Mouse (Mus musculus) heart, adult 2 months (tissue): Measurements from ENCODE around the gene Myom1. TPM values are rescaled to one million over a fixed set of nuclear protein-coding genes. Genes with fewer than 3 reads are reported as not detected.

Experiments used
- DNase-seq, 2 experiments: peaks; one replicate each; pipeline ENCODE4 v3.0.0; 2021
- H3K27ac ChIP-seq: fragments of 200-600 bp; 2 replicates; pipeline ENCODE4 v1.8.1; 2022
- H3K27me3 ChIP-seq: fragments of 200-500 bp; 2 replicates; pipeline ENCODE4 v1.6.1; 2012; ENCODE audit warnings: mild to moderate bottlenecking, low read length, inconsistent platforms, mixed read lengths; ENCODE audit not compliant: control insufficient read depth, insufficient read depth
- H3K36me3 ChIP-seq: fragments of 200-500 bp; 2 replicates; pipeline ENCODE4 v1.6.1; 2012; ENCODE audit warnings: low read length, inconsistent platforms; ENCODE audit not compliant: control insufficient read depth, insufficient read depth
- H3K4me1 ChIP-seq: fragments of 200-500 bp; 2 replicates; pipeline ENCODE4 v1.6.1; 2011; ENCODE audit warnings: low read length; ENCODE audit not compliant: control insufficient read depth, insufficient read depth
- H3K4me3 ChIP-seq: fragments of 200-600 bp; 2 replicates; pipeline ENCODE4 v1.8.1; 2022
- H3K79me2 ChIP-seq: fragments of 200-500 bp; replicated peaks from 2 replicates; pipeline ENCODE4 v1.6.1; 2012; ENCODE audit warnings: mild to moderate bottlenecking, inconsistent platforms, low read length, moderate library complexity, mixed read lengths; ENCODE audit not compliant: control insufficient read depth, insufficient read depth
- H3K9ac ChIP-seq: fragments of 200-500 bp; 2 replicates; pipeline ENCODE4 v1.6.1; 2012; ENCODE audit warnings: low read depth, mild to moderate bottlenecking, control low read depth, inconsistent platforms, low read length, mixed read lengths
- CTCF ChIP-seq: fragments of 200-600 bp; IDR thresholded peaks from 2 replicates; pipeline ENCODE4 v1.8.1; 2022; ENCODE audit warnings: antibody characterized with exemption, mild to moderate bottlenecking, moderate library complexity
- EP300 ChIP-seq: fragments of 200-500 bp; IDR thresholded peaks from 2 replicates; pipeline ENCODE4 v1.6.1; 2011; ENCODE audit warnings: low read depth, low read length, control low read depth; ENCODE audit not compliant: insufficient read depth
- POLR2A ChIP-seq: fragments of 200-500 bp; IDR thresholded peaks from 2 replicates; pipeline ENCODE4 v1.6.1; 2011; ENCODE audit warnings: mild to moderate bottlenecking, low read depth, low read length, control low read depth; ENCODE audit not compliant: insufficient read depth
- WGBS: fragments of 180-500 bp; shearing (Covaris S2); methylation state at CpG from one replicate; pipeline ENCODE4 v1.1.7; 2018; 5-methylcytosine and 5-hydroxymethylcytosine counted together
- intact Hi-C: fragments of 180-260 bp; cut with DNase I; formaldehyde crosslinking; loops from one replicate; pipeline ENCODE4 v1.15.1; 2025
- polyA plus RNA-seq: library from polyadenylated mRNA; depleted of rRNA; stranded (reverse); fragments of >200 nt; gene quantifications from 2 replicates; pipeline ENCODE4 v1.2.3, GENCODE M21; 2012
- total RNA-seq, 2 experiments: library from RNA; stranded (reverse); gene quantifications; 2 replicates each; pipeline ENCODE4 v1.2.3; 2021

The Myom1 gene
- total and polyA plus RNA-seq, 3 experiments: 222 to 1,030 (median 865) TPM

- no peak for DNase-seq
- peaks cover 21% of the 10 kb centered on the region for H3K4me1 ChIP-seq
- H3K9ac ChIP-seq: peak overlapping the region; percentile 22; the same call in 1 of the 2 replicates
- 0 out of 2 replicates have a peak overlapping the region, but pooled peaks have one; percentile 1 for H3K4me3 ChIP-seq
- peak overlapping the region; percentile 100 for H3K27ac ChIP-seq
- peaks cover 9% of the 10 kb centered on the region for H3K79me2 ChIP-seq
- no peaks in the 10 kb centered on the region for H3K27me3 ChIP-seq
- intact Hi-C loops: loop anchor here (5.0 kb wide), 1 partner anchor 147 kb away; no protein-coding TSS in a partner anchor
- TF ChIP-seq POLR2A (no peak), CTCF (no peak), EP300 (no peak)
- peaks cover 51% of the 10 kb centered on the region for H3K36me3 ChIP-seq
- WGBS: 50% methylated on average over 6 of the region's 6 CpGs
Observed at GRCm38 (mm10) chr17:70994671-70995070, 7.8 kb upstream of the Myom1 start.

DNA sequence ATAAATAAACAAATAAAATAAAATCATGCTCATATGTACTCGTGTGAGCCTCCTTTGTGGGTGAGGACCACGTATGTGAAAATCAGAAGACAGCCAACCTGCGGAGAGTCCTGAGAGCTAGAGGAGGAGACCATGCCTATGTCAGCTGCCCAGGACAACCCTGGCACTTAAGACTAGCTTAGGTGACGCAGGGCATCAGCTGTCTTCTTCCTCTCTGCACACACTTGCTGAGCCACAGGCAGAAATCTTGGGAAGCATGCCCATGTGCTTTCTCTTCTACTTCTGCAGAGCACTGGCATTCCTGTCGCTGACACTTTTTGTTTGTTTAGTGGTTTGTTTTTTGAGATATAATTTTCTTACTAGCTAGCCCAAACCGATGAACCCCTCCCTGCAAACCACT, 6.9 kb upstream of the Myom1 start:
- no peaks in the 10 kb centered on the region for H3K27me3 ChIP-seq
- peaks cover 24% of the 10 kb centered on the region for H3K4me1 ChIP-seq
- peak overlapping the region; percentile 48 for H3K9ac ChIP-seq
- intact Hi-C loops: no loop called here
- DNase-seq: no peak
- TF ChIP-seq EP300: 0 out of 2 replicates have a peak, but pooled peaks have one; percentile 35
- no peak for TF ChIP-seq POLR2A
- no peak for TF ChIP-seq CTCF
- WGBS: 59% methylated on average over 6 of the region's 6 CpGs
- H3K27ac ChIP-seq: peak overlapping the region; percentile 100
- peak overlapping the region; percentile 39 for H3K4me3 ChIP-seq
- peaks cover 59% of the 10 kb centered on the region for H3K36me3 ChIP-seq
- peaks cover 8% of the 10 kb centered on the region for H3K79me2 ChIP-seq

DNA sequence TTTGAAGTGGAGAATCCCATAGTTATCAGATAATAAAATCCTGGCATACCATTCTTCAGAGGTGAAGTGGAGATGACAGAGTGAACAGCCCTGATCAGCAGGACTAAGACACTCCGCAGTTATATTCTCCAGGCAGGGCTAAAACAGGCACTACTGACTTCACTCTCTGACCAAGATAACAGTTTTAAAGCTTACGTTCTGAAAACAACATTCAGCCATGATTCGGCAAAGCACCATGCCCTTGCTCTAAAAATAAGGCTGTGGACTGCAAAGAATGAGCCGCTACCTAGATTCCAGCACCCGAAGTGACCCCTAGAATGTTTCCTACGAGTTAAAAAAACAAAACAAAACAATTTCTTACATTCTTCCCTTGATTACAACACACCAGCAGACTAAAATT, 4.6 kb upstream of the Myom1 start:
- Histone ChIP-seq H3K4me1 (peaks cover 19% of the 10 kb centered on the region), H3K79me2 (peaks cover 8% of the 10 kb centered on the region), H3K27ac (peak overlapping the region; percentile 100), H3K4me3 (peak overlapping the region; percentile 39), H3K36me3 (peaks cover 44% of the 10 kb centered on the region), H3K27me3 (no peaks in the 10 kb centered on the region), H3K9ac (peak overlapping the region; percentile 51)
- peak in 1 of 2 experiments; percentile 45 for DNase-seq
- intact Hi-C loops: loop anchor here (1.0 to 2.0 kb wide), 2 partner anchors 25 to 28 kb away; no protein-coding TSS in a partner anchor
- WGBS: 9% methylated on average over 6 of the region's 6 CpGs
- TF ChIP-seq CTCF (no peak), POLR2A (peak; percentile 73), EP300 (no peak)

- 11% methylated on average over 9 of the region's 9 CpGs for WGBS
- peaks cover 23% of the 10 kb centered on the region for H3K4me1 ChIP-seq
Observed at GRCm38 (mm10) chr17:70998400-70998975, 3.9 kb upstream of the Myom1 start.

GRCm38 (mm10) chr17:70999187-70999586, 3.2 kb upstream of the Myom1 start:
- H3K9ac ChIP-seq: no peak overlapping the region; the same call in 1 of the 2 replicates
- 12% methylated on average over 5 of the region's 5 CpGs for WGBS
- TF ChIP-seq CTCF: no peak
- 0 out of 2 replicates have a peak, but pooled peaks have one; percentile 31 for TF ChIP-seq POLR2A
- peaks cover 21% of the 10 kb centered on the region for H3K4me1 ChIP-seq
- H3K4me3 ChIP-seq: no peak overlapping the region; the same call in 1 of the 2 replicates
- peak overlapping the region; percentile 100 for H3K27ac ChIP-seq
- no peaks in the 10 kb centered on the region for H3K27me3 ChIP-seq
- peaks cover 8% of the 10 kb centered on the region for H3K79me2 ChIP-seq
- intact Hi-C loops: no loop called here
- peaks cover 32% of the 10 kb centered on the region for H3K36me3 ChIP-seq
- DNase-seq: no peak

More at GRCm38 (mm10) chr17:70998400-70998975, 3.9 kb upstream of the Myom1 start:
- H3K27ac ChIP-seq: peak overlapping the region; percentile 100
- H3K36me3 ChIP-seq: peaks cover 38% of the 10 kb centered on the region
- no peaks in the 10 kb centered on the region for H3K27me3 ChIP-seq
- H3K79me2 ChIP-seq: peaks cover 8% of the 10 kb centered on the region
- H3K9ac ChIP-seq: no peak overlapping the region; the same call in 1 of the 2 replicates
- DNase-seq: peak in 1 of 2 experiments; percentile 35
- TF ChIP-seq EP300 (no peak), CTCF (0 out of 2 replicates have a peak, but pooled peaks have one; percentile 3)
- intact Hi-C loops: no loop called here
- peak overlapping the region; percentile 39 for H3K4me3 ChIP-seq

- 21% methylated on average over 2 of the region's 2 CpGs for WGBS
- Histone ChIP-seq H3K4me3 (peak overlapping the region; percentile 65), H3K27ac (peak overlapping the region; percentile 100), H3K79me2 (peaks cover 8% of the 10 kb centered on the region), H3K9ac (peak overlapping the region; percentile 71), H3K4me1 (peaks cover 18% of the 10 kb centered on the region), H3K27me3 (no peaks in the 10 kb centered on the region), H3K36me3 (peaks cover 25% of the 10 kb centered on the region)
- intact Hi-C loops: loop anchor here (5.0 kb wide), 1 partner anchor 182 kb away; the partner anchor contains the start of gene Lpin2
- TF ChIP-seq EP300 (no peak), POLR2A (no peak), CTCF (no peak)
- no peak for DNase-seq
Observed at GRCm38 (mm10) chr17:71000255-71000654, 2.2 kb upstream of the Myom1 start.
